Mouse (Mus musculus) yolk sac, embryonic 10.5 days (tissue): ENCODE results near the gene Eps8.

ENCODE experiments used
- DNase-seq: peaks from one replicate; pipeline ENCODE4 v3.0.0-alpha.2; 2017; ENCODE audit warnings: low spot score

Eps8 gene

GRCm38 (mm10) chr6:137664936-137665335 lies 10.3 kb upstream of the Eps8 start:
- no peak for DNase-seq

- DNase-seq: no peak
Observed at GRCm38 (mm10) chr6:137661583-137662365, 7.1 kb upstream of the Eps8 start.

GRCm38 (mm10) chr6:137658426-137659088 lies 3.9 kb upstream of the Eps8 start:
- no peak for DNase-seq

- DNase-seq: no peak
Observed at GRCm38 (mm10) chr6:137657203-137657602, 2.5 kb upstream of the Eps8 start.

GRCm38 (mm10) chr6:137649528-137649927 lies 5.1 kb downstream of the Eps8 start:
- no peak for DNase-seq

- DNase-seq: peak; percentile 82
Observed at GRCm38 (mm10) chr6:137649068-137649480, 5.6 kb downstream of the Eps8 start.

GRCm38 (mm10) chr6:137648110-137649067 lies 6.3 kb downstream of the Eps8 start:
- no peak for DNase-seq

GRCm38 (mm10) chr6:137647646-137648045 lies 7.0 kb downstream of the Eps8 start:
- DNase-seq: no peak

GRCm38 (mm10) chr6:137646726-137647125 lies 8.0 kb downstream of the Eps8 start:
- no peak for DNase-seq

GRCm38 (mm10) chr6:137644893-137645292 lies 9.8 kb downstream of the Eps8 start:
- no peak for DNase-seq

GRCm38 (mm10) chr6:137643814-137644213 lies 10.9 kb downstream of the Eps8 start:
- DNase-seq: no peak

GRCm38 (mm10) chr6:137641642-137642041 lies 13.0 kb downstream of the Eps8 start:
- DNase-seq: no peak

GRCm38 (mm10) chr6:137638834-137639567 lies 15.7 kb downstream of the Eps8 start:
- no peak for DNase-seq

GRCm38 (mm10) chr6:137637443-137637842 lies 17.2 kb downstream of the Eps8 start:
- DNase-seq: no peak

GRCm38 (mm10) chr6:137636131-137636530 lies 18.5 kb downstream of the Eps8 start:
- no peak for DNase-seq

- DNase-seq: no peak
Observed at GRCm38 (mm10) chr6:137633626-137634025, 21.1 kb downstream of the Eps8 start.

- no peak for DNase-seq
Observed at GRCm38 (mm10) chr6:137633121-137633520, 21.6 kb downstream of the Eps8 start.

GRCm38 (mm10) chr6:137630387-137630786 lies 24.3 kb downstream of the Eps8 start:
- DNase-seq: peak; percentile 69

GRCm38 (mm10) chr6:137629603-137630231 lies 25.0 kb downstream of the Eps8 start:
- no peak for DNase-seq

- peak; percentile 40 for DNase-seq
Observed at GRCm38 (mm10) chr6:137628715-137629114, 26.0 kb downstream of the Eps8 start.

- no peak for DNase-seq
Observed at GRCm38 (mm10) chr6:137621021-137621420, 33.7 kb downstream of the Eps8 start.
